Mouse (Mus musculus) midbrain, embryonic 16.5 days (tissue): ENCODE measurements around the gene Polr2f. TPM values are rescaled to one million over a fixed set of nuclear protein-coding genes. Genes with fewer than 3 reads are reported as not detected.
A peak's percentile ranks its signal among the peaks of the same experiment; 100 is the strongest.

Experiments used
- ATAC-seq: fragments of 200-750 bp; cut with Nextera tagmentation; 2 replicates; pipeline ENCODE4 v1.8.0; 2017; ENCODE audit warnings: moderate TSS enrichment
- H3K27ac ChIP-seq: fragments of 300-500 bp; sonication (generic); 2 replicates; pipeline ENCODE4 v1.5.1; 2014; ENCODE audit warnings: mild to moderate bottlenecking, low read length, mixed read lengths
- H3K27me3 ChIP-seq: fragments of 300-500 bp; sonication (generic); 2 replicates; pipeline ENCODE4 v1.6.1; 2014; ENCODE audit warnings: low read depth, low read length, mixed read lengths; ENCODE audit not compliant: control insufficient read depth, insufficient read depth
- H3K36me3 ChIP-seq: fragments of 300-500 bp; sonication (generic); 2 replicates; pipeline ENCODE4 v1.6.1; 2014; ENCODE audit warnings: mild to moderate bottlenecking, low read length, moderate library complexity, mixed read lengths; ENCODE audit not compliant: control insufficient read depth, insufficient read depth
- H3K4me1 ChIP-seq: fragments of 300-500 bp; sonication (generic); 2 replicates; pipeline ENCODE4 v1.6.1; 2014; ENCODE audit warnings: mild to moderate bottlenecking, low read length, mixed read lengths; ENCODE audit not compliant: control insufficient read depth, insufficient read depth
- H3K4me2 ChIP-seq: fragments of 300-500 bp; sonication (generic); 2 replicates; pipeline ENCODE4 v1.6.1; 2014; ENCODE audit warnings: mild to moderate bottlenecking, low read length, mixed read lengths
- H3K4me3 ChIP-seq: fragments of 300-500 bp; sonication (generic); 2 replicates; pipeline ENCODE4 v1.5.1; 2014; ENCODE audit warnings: low read depth, mild to moderate bottlenecking, low read length, moderate library complexity, mixed read lengths
- H3K9ac ChIP-seq: fragments of 300-500 bp; sonication (generic); 2 replicates; pipeline ENCODE4 v1.6.1; 2014; ENCODE audit warnings: low read depth, low read length, mixed read lengths
- H3K9me3 ChIP-seq: fragments of 300-500 bp; sonication (generic); replicated peaks from 2 replicates; pipeline ENCODE4 v1.6.1; 2014; ENCODE audit warnings: mild to moderate bottlenecking, low read length, mixed read lengths; ENCODE audit not compliant: control insufficient read depth, poor library complexity, severe bottlenecking
- WGBS: fragments of 180-500 bp; shearing (Covaris S2); extraction: QIAGEN DNeasy Blood & Tissue Kit; methylation state at CpG from one replicate; pipeline ENCODE4 v1.1.7; 2014; 5-methylcytosine and 5-hydroxymethylcytosine counted together
- polyA plus RNA-seq: library from polyadenylated mRNA; unstranded; fragments of >200 nt; fragmentation: Nextera tagmentation; extraction: Ambion mirVana; gene quantifications from 2 replicates; pipeline ENCODE4 v1.2.1, GENCODE M21; 2015

Gene Polr2f
- polyA plus RNA-seq, 1 experiment from 2014 or later: 266 TPM

DNA sequence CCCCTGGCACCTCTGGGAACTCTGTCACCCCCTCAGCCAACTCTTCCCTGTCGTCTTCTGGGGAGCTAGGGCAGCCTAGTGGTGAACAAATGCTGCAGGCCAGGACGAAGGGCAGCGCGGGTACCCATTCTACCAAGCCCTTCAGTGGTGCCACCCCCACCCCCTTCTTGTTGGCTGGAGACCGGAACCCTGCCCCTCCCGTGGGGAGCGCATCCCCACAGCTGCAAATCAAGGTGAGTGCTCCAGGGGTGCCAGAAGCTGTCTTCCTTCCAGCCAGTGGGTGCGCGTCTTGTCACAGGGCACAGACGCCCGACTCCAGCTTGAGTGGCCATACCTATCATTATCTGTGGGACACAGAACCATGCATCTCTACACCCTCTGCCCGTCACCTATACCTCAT is 13.7 kb upstream of the Polr2f start:
- Histone ChIP-seq H3K9me3 (no peaks in the 10 kb centered on the region), H3K27me3 (no peaks in the 10 kb centered on the region), H3K36me3 (peaks cover 49% of the 10 kb centered on the region), H3K4me3 (no peak overlapping the region), H3K9ac (no peak overlapping the region), H3K27ac (no peak overlapping the region), H3K4me1 (no peaks in the 10 kb centered on the region), H3K4me2 (no peak overlapping the region)
- no peak for ATAC-seq
- WGBS: 90% methylated on average over 12 of the region's 12 CpGs

DNA sequence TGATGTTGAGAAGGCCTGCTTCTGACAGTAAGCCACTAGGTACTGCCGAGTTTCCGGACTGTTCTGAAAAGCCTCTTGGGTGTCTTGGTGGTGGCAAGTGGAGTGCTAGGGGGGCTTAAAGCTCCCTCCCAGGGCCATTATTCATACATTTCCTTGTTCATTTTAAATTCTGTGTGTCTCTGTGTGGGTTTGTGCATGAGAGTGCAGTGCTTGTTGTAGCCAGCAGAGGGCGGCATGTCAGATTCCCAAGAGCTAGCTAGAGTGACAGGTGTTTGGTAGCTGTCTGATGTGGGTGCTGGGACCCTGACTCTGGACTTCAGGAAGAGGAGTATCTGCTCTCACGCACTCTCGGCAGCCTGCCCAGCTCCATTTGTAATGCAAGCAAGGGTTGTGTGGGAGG is 12.6 kb upstream of the Polr2f start:
- H3K4me2 ChIP-seq: no peak overlapping the region
- H3K4me1 ChIP-seq: no peaks in the 10 kb centered on the region
- H3K27me3 ChIP-seq: no peaks in the 10 kb centered on the region
- no peak overlapping the region for H3K9ac ChIP-seq
- ATAC-seq: no peak
- no peak overlapping the region for H3K4me3 ChIP-seq
- 97% methylated on average over 5 of the region's 5 CpGs for WGBS
- H3K27ac ChIP-seq: no peak overlapping the region
- peaks cover 54% of the 10 kb centered on the region for H3K36me3 ChIP-seq
- H3K9me3 ChIP-seq: no peaks in the 10 kb centered on the region

DNA sequence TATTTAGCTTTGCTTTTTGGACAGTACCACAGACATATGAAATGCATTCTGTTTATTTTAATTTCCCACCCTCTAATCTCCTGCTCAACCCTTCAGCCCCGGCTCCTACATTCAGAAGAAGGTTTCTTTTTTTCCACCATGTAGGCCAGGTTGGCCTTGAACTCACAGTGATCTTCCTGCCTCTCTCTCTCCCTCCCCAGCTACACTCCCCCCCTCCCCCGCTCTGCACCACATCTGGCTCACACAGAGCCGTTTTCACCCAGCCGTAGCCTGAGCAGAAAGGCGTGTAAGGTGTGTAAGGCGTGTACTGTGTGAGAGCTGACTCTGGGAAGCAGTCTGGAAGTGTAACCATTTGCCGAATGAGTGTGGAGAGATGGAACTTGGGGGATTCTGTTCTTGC is 11.5 kb upstream of the Polr2f start:
- 86% methylated on average over 7 of the region's 7 CpGs for WGBS
- Histone ChIP-seq H3K36me3 (peaks cover 57% of the 10 kb centered on the region), H3K4me2 (no peak overlapping the region), H3K27ac (no peak overlapping the region), H3K27me3 (no peaks in the 10 kb centered on the region), H3K9ac (no peak overlapping the region), H3K9me3 (no peaks in the 10 kb centered on the region), H3K4me1 (no peaks in the 10 kb centered on the region), H3K4me3 (no peak overlapping the region)
- ATAC-seq: no peak

DNA sequence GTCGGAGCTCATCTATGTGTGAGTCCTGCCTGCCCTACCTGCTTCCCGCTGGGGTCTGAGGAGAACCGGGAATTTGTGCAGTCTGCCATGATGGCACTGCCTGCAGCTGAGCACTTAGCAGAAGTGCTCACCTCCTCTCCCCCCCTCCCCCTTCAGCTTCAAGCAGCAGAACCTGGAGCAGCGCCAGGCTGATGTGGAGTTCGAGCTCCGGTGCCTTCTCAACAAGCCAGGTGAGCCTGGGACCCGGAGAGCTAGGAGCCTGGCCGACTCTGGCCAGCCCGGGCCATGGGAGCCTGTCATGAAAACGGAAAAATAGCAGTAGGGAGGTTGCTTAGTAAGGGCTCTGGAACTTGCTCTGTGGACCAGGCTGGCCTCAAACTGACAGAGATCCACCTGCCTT is 10.0 kb upstream of the Polr2f start:
- Histone ChIP-seq H3K4me2 (no peak overlapping the region), H3K27me3 (no peaks in the 10 kb centered on the region), H3K9me3 (no peaks in the 10 kb centered on the region), H3K4me1 (no peaks in the 10 kb centered on the region), H3K4me3 (no peak overlapping the region), H3K36me3 (peaks cover 51% of the 10 kb centered on the region), H3K27ac (no peak overlapping the region), H3K9ac (no peak overlapping the region)
- 86% methylated on average over 10 of the region's 10 CpGs for WGBS
- ATAC-seq: no peak

DNA sequence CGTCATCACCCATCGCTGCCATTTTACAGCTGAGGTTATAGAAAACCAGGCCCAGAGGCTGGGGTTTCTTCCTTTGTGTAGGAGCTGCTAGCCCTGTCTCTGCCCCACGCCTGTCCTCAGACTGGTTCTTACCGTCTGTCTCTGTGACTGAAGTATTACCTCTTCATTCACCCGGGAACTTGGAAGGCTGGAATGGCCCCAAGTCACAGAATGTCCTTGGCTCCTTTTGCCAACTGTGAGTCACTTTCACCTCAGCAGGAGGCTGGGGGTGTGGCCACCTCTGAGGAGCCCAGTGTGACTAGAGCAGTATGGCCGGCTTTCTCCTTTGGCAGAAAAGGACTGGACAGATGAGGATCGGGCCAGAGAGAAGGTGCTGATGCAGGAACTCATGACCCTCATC is 9.4 kb upstream of the Polr2f start:
- Histone ChIP-seq H3K4me1 (no peaks in the 10 kb centered on the region), H3K4me2 (no peak overlapping the region), H3K27me3 (no peaks in the 10 kb centered on the region), H3K9ac (no peak overlapping the region), H3K9me3 (no peaks in the 10 kb centered on the region), H3K27ac (no peak overlapping the region), H3K4me3 (no peak overlapping the region), H3K36me3 (peaks cover 50% of the 10 kb centered on the region)
- ATAC-seq: no peak
- WGBS: 79% methylated on average over 7 of the region's 7 CpGs

DNA sequence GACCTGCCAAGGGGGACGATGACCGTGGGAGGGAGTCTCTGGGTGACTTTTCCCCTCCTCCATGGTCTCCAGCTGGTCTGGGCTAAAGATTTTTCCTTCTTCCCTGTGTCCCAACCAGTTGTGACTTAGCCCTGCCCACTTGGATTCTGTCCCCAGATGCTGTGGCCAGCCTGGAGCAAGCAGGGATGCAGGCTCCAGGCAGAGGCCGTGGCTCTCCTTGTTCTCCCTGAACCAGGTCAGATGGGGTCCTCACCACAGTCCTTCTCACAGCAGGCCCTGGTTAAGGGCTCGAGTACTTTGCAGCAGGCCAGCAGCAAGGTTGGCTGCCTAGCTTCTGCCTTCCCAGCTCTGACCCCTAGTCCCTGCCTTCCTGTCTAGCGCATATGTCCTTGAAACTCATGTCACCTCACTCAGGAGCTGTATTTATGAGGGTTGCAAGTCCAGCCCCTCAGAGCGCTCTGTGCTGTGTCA is 7.6 kb upstream of the Polr2f start:
- Histone ChIP-seq H3K36me3 (peaks cover 36% of the 10 kb centered on the region), H3K27me3 (no peaks in the 10 kb centered on the region), H3K4me3 (no peak overlapping the region), H3K9ac (no peak overlapping the region), H3K9me3 (no peaks in the 10 kb centered on the region), H3K4me1 (no peaks in the 10 kb centered on the region), H3K4me2 (no peak overlapping the region), H3K27ac (no peak overlapping the region)
- WGBS: 85% methylated on average over 6 of the region's 6 CpGs
- ATAC-seq: no peak

DNA sequence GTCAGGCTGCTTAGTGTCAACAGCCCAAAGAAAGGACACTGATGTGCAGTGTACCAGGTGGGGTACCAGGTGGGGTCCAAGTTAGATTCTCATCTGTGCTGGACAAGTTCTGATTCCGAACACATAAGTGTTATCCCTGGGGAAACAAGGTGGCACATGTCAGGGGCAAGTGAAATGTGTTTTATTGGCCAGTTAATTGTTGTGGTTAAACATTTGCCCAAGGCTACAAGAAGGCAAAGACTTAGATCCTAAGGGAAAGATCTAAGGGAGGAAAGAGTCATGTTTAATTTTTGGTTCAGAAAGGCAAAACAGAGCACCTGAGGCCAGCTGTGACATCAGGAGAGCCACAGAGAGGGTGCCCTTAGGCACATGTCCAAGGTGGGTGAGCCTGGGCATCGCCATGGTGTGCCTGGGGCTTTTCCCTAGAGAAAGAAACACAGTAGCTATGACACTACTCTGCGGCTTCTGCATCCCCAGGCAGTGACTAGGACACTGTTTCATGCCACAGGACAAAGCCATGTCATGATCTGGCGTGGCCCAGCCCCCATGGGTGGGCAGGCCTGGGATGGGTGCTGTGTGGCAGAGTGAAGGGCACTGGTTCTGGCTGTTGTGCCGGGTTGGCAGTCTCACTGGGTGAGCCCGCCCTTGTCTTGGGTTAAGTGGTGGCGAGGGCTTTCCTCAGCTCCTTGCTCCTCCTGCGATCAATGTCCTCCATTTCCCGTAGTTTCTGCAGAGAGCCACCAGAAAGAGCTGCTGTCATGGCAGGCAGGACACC is 6.1 kb upstream of the Polr2f start:
- no peak for ATAC-seq
- Histone ChIP-seq H3K27ac (no peak overlapping the region), H3K27me3 (no peaks in the 10 kb centered on the region), H3K4me2 (no peak overlapping the region), H3K4me3 (no peak overlapping the region), H3K36me3 (peaks cover 29% of the 10 kb centered on the region), H3K9me3 (no peaks in the 10 kb centered on the region), H3K4me1 (peaks cover under 1% of the 10 kb centered on the region; the same call in 1 of the 2 replicates), H3K9ac (no peak overlapping the region)
- WGBS: 87% methylated on average over 9 of the region's 9 CpGs

DNA sequence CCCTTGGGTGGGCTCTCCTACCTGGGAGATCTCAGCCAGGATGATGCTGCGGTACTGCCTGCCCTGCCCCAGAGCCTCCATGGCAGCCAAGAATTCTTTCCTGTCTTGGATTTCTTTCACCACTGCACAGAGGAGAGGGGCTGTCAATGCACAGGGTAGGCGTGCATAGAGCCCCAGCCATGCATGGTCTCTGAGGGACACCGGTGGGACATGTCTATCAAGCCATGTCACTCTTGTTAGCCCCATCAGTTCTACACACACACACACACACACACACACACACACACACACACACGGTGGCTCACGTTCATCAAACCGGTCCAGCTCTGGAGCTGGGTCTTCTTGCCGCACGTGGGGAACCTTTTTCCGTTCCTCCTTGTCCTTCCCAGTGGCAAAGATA is 5.5 kb upstream of the Polr2f start:
- peaks cover 22% of the 10 kb centered on the region for H3K36me3 ChIP-seq
- H3K4me3 ChIP-seq: no peak overlapping the region
- H3K9me3 ChIP-seq: no peaks in the 10 kb centered on the region
- whole genome bisulfite sequencing: 85% methylated on average over 9 of the region's 9 CpGs
- no peak overlapping the region for H3K27ac ChIP-seq
- peak; percentile 37; the same call in 1 of the 2 replicates for ATAC-seq
- no peak overlapping the region for H3K9ac ChIP-seq
- H3K27me3 ChIP-seq: no peaks in the 10 kb centered on the region
- H3K4me1 ChIP-seq: peaks cover 7% of the 10 kb centered on the region
- H3K4me2 ChIP-seq: no peak overlapping the region

DNA sequence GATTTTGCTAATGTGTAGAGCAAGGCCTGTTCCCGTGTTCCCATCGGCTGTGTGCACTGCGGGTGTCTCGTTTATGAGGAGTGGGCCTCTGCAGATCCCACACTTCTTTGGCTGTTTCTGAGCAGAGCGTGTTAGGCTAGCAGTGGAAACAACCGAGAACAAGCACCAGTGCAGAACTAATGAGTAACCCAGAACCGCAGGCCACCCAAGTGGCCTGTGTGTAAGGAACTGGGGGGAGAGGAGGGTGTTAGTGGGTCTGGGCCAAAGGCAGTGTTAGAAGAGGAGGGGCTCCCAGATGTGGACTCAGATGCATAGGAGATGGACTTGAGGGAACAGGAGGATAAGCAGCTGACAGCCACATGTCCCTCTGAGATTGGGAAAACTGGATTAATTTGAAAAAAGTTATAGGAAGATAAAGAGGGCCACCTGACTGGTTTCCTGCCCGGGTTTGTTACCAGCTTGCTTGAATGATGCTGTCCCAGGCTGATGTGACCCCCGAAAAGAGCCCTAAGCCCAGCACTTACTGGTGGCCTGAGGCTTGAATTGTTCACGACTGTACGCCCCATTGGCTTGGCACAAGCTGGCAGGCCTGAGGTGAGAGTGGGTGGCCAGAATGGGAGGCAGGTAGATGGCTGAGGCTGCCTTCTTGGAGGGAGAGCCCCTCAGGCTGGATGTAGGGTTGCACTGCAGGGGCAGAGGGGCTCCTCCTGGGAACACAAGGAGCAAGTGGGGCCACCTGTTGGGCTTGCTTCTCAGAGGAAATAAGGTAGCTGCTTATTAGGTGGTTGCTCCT is 4.8 kb upstream of the Polr2f start:
- Histone ChIP-seq H3K27ac (no peak overlapping the region), H3K4me3 (no peak overlapping the region), H3K4me2 (no peak overlapping the region), H3K27me3 (no peaks in the 10 kb centered on the region), H3K9me3 (no peaks in the 10 kb centered on the region), H3K9ac (no peak overlapping the region), H3K4me1 (peaks cover 9% of the 10 kb centered on the region), H3K36me3 (peaks cover 20% of the 10 kb centered on the region)
- ATAC-seq: no peak
- WGBS: 62% methylated on average over 11 of the region's 11 CpGs
